Mouse (Mus musculus): ENCODE data around the gene Znfx1. TPM values are rescaled to one million over a fixed set of nuclear protein-coding genes. Genes with fewer than 3 reads are reported as not detected.

Gene Znfx1
- total RNA-seq, 2 experiments from 2014 or later: 28.2 to 29.1 TPM

DNA sequence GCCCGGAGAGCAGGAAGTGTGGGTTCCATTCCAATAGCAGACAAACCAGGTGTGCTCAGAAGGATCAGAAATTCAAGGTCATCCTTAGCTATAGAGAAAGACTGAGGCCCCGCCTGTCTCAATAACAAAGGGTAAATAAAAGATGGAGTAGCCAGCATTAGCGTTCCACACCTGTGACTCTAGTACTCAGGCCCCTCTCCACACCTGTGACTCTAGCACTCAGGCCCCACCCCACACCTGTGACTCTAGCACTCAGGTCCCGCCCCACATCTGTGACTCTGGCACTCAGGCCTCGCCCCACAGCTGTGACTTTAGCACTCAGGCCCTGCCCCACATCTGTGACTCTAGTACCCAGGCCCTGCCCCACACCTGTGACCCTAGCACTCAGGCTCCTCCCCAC is 11.8 kb upstream of the Znfx1 start:
- ATAC-seq (replicated peaks; ENCODE audit: poor library complexity, severe bottlenecking): no peak

DNA sequence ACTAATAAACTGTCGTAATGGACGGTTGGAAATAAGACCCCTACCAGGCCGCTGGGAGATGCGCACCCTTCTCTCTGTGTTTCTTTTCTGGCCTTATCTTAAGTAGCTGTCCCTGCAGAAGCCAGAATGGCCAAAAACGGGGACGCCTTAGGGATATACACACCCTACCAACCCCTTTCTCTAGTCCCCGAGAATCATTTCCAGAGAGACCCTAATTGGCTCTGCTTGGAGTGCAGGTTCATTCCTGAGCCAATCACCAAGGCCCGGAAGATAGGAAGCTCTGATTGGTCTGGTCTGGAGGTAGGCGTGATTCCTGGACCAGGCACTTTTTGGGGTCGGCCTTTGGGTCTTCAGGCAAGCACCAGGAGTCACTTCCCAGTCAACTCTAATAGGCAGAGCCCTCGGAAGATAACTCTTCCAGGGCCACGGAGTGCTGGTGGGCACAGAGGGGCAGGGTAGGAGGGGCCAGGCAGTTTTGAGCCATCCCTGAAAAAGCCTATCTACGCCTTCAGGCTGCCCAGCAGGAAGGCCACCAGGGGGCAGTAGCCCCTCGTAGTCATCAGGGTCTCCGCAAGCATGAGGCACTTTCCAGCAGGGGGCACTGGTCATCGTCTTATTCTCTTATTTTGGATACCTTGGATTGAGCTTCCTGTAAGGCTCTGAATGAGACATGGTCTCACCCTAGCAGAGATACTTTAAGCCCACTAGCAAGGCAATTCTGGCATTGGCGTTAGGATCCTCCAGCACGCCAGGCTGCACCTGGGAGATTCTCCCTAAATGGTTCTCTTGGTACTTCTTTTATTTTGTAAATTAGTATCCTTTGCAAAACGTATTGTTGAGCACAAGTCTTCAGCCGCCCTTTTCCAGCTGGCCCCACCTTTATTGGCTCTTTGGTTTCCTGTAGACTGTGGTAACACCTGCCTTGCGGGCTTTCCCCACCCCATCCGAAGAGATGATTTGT is 9.1 kb upstream of the Znfx1 start:
- ATAC-seq (replicated peaks; ENCODE audit: poor library complexity, severe bottlenecking): peak; percentile 87

GRCm38 (mm10) chr2:167071266-167071640 is 8.4 kb upstream of the Znfx1 start:
- no peak for ATAC-seq (replicated peaks; ENCODE audit: poor library complexity, severe bottlenecking)

DNA sequence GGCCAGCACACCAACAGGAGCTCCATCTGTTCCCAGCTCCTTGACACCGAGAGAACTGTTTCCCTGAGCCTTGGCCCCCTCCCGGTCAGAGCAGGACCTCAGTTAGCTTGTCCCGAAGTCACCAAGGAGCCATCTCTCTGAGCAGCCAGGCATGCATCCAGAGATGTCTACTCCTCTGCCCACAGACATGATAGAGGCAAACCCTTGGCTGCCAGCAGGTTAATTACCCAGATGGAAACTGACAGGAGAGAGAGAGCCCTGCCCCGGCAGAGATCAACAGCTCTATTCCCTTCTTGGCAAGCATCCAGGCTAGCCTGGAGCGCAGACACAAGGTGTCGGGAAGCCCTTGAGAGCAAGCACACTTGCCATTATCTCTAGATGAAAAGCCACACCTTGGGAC is 7.5 kb upstream of the Znfx1 start:
- ATAC-seq (replicated peaks; ENCODE audit: poor library complexity, severe bottlenecking): no peak

DNA sequence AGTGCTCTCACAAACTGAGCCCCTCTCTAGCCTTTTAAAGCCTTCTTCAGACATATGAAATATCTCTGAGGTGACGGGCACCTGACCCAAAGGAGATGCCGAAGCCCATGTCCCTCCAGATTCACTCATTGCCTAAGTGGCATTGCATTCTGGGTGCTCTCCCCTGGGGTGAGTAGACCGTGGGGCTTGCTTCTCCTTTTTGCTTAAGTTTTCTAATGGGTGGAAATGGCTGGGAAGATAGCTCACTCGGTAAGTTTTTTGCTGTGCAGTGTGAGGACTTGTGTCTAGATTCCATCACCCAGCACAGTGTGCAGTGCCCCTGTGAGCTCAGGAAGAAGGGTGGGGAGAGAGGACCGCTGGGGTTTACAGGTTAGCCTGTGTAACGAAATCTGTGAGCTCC is 4.8 kb upstream of the Znfx1 start:
- peak; percentile 19 for ATAC-seq (replicated peaks; ENCODE audit: poor library complexity, severe bottlenecking)

DNA sequence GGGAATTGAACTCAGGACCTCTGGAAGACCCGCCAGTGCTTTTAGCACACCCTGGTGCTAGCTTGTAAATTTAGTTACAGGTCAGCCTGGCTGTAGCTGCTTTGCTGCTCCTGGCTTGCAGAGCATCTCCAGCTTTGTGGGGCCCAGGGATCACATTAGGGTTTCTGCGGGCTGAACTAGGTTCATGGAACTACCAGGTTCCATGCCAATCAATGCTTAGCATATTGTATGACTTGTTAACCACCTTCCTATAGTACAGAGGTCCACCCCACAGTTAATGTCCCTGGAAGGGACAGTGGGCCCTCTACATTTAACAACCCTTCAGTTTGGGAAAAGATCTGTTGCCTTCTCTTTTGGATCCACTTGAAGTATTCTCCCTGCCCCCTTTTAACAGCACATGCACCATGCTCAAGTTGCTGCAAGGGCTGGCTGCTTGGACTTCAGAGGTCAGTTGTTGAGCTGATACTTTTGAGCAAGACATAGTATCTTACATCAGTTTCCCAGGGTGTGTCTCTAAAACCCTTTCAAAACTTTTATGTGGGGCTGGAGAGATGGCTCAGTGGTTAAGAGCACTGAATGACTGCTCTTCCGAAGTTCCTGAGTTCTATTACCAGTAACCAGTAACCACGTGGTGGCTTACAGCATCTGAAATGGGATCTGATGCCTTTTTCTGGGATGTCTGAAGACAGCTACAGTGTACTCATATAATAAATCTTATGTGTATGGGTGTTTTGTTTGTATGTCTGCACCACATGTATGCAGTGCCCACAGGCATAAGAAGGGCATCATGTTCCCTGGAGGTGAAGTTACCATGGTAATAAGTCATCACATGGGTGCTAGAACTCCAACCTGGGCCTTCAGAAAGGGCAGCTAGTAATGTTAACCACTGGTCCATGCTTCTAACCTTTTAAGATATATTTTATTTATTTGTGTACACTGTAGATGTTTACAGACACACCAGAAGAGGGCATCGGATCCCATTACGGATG is 4.0 kb upstream of the Znfx1 start:
- ATAC-seq (replicated peaks; ENCODE audit: poor library complexity, severe bottlenecking): no peak

- no peak for ATAC-seq (replicated peaks; ENCODE audit: poor library complexity, severe bottlenecking)
Measured at GRCm38 (mm10) chr2:167066031-167066430, 3.2 kb upstream of the Znfx1 start.

DNA sequence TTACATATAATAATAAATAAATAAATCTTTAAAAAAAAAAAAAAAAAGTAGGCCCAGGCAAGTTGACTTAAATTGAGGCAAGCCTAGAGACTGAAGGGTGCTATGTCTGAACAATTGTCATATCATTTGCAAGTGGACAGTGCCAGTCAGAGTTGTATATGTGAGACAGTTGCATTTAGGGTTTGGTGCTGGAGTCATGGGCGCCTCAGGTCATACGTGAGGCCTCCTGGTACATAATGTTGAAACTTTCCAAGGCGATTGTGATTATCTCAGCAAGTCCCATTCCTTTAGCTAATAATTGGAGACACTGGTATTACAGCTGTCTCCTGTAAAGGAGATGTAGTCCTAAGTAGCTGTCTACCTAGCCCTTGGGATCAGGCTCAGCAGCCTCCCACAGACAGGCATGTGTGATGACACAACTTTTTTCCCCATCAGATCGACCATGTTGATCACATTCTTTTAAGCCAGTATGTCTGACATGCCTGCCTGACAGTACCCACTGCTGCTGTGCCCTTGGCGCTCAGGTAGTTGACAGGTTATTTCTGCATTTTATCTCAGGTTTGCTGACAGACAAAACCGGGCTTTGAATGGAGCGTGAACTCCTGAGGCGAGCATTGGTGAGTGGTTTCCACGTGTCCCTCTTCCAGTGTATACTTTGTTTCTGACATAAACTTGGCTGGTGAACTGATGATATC is 1.9 kb upstream of the Znfx1 start:
- no peak for ATAC-seq (replicated peaks; ENCODE audit: poor library complexity, severe bottlenecking)

- ATAC-seq (replicated peaks; ENCODE audit: poor library complexity, severe bottlenecking): no peak
Measured at GRCm38 (mm10) chr2:167063906-167064496, 1.2 kb upstream of the Znfx1 start.

GRCm38 (mm10) chr2:167062497-167062911 is 311 bp downstream of the Znfx1 start:
- peak; percentile 77 for ATAC-seq (replicated peaks; ENCODE audit: poor library complexity, severe bottlenecking)

- no peak for ATAC-seq (replicated peaks; ENCODE audit: poor library complexity, severe bottlenecking)
Measured at GRCm38 (mm10) chr2:167061381-167062034, 1.3 kb downstream of the Znfx1 start.

GRCm38 (mm10) chr2:167060761-167061160 is 2.1 kb downstream of the Znfx1 start:
- ATAC-seq (replicated peaks; ENCODE audit: poor library complexity, severe bottlenecking): no peak

DNA sequence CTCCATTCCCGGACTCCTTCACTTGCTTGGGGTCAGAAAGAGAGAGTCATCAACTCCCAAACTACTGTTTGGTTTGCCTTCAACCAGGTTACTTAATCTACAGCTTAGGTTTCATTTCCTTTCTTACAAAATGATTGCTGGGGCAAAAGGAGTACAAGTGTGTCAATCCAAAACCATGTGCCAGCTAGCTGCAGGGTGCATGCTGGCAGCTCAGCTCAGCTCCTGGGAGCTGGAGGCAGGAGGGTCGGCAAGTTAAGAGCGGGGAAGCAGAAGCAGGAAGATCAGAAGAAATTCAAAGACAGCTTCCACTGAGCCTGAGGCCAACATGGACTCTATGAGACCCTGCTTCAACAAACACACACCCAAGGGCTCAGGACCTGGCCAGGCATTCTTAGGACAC is 2.5 kb downstream of the Znfx1 start:
- peak; percentile 49 for ATAC-seq (replicated peaks; ENCODE audit: poor library complexity, severe bottlenecking)

GRCm38 (mm10) chr2:167059960-167060359 is 2.9 kb downstream of the Znfx1 start:
- no peak for ATAC-seq (replicated peaks; ENCODE audit: poor library complexity, severe bottlenecking)

- ATAC-seq (replicated peaks; ENCODE audit: poor library complexity, severe bottlenecking): no peak
Measured at GRCm38 (mm10) chr2:167059536-167059935, 3.3 kb downstream of the Znfx1 start.

- no peak for ATAC-seq (replicated peaks; ENCODE audit: poor library complexity, severe bottlenecking)
Measured at GRCm38 (mm10) chr2:167058814-167059387, 3.9 kb downstream of the Znfx1 start.

GRCm38 (mm10) chr2:167058201-167058600 is 4.6 kb downstream of the Znfx1 start:
- ATAC-seq (replicated peaks; ENCODE audit: poor library complexity, severe bottlenecking): no peak

GRCm38 (mm10) chr2:167056942-167057323 is 5.9 kb downstream of the Znfx1 start:
- ATAC-seq (replicated peaks; ENCODE audit: poor library complexity, severe bottlenecking): no peak
